Mouse (Mus musculus): ENCODE results near the gene Gsdma2.

DNA sequence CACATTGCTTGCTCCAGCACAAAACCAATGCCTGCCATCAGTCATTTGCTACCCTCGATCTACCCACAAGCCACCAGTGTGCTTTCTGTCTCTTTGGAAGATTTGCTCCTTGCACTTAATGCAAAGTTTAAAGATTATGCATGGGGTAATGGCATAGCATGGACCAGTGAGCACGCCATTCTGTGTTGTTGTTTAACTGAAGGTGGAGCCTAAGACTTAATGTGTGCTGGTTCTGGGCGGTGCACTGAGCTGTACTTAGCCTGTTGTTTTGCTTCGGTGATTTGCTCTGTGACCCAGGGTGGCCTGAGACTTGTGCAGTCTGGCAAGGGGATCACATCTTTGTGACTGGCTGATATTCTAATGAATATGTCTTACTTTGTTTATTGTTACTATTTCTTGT is 40.4 kb downstream of the Gsdma2 start:
- TF ChIP-seq CTCF (IDR thresholded peaks at IDR 0.05; ENCODE audit: low read depth, low read length) (no peak), POLR2A (IDR thresholded peaks at IDR 0.05; ENCODE audit: extremely low read depth, insufficient read depth, low read length) (no peak)

Data from liver, adult 2 months (tissue).